Mouse (Mus musculus): ENCODE results near the gene Csn1s2a.
"Not testable (repeated sequence)": the region's sequence is repeated elsewhere in the genome, so short reads cannot be mapped to it uniquely, and the experiment has no call there.

Csn1s2a gene

DNA sequence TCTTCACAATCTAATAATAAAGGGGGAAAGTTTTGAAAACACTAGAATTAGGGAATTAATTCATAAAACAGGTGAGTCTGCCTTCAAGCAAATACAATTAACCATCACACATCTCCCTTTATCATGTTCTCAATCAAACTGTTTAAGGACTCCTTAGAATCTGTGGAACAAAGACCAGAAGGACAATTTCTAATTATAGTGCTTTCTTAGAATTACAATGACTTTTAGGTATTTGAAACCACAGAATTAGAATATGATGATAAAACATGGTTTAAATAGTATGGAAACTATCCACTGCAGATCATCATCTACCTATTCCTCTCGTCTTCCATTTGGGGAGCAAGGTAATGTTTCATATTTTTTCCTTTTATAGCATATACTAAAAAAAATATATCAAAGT is at the start of gene Csn1s2a:
TSS of gene Csn1s2a (plus strand) at position 301 of the 400 bp plus-strand sequence.
- no peak for DNase-seq (ENCODE audit: low spot score in 2 of 2)

- no peak for DNase-seq (ENCODE audit: low spot score in 2 of 2)
Measured at GRCm38 (mm10) chr5:87734821-87735220, 39.5 kb upstream of the Csn1s2a start.

DNA sequence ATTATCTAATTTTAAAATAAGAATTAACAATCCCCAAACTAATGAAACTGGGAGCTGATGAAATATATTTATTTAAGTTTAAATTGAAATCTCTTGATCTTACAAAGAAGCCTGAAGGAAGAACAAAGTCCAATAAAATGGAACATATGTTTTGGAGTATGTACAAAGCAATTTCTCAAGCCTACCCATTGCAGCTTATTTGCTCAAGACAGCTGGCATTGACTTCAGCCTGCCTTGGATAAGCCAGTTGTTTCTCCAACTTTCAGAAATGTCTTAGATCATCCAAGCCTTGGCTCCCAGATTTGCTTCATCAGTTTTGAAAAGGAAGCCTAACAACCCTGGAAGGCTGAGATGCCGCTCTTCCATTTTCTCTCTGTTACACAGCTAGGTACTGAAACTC is 20.9 kb upstream of the Csn1s2a start:
- DNase-seq (ENCODE audit: low spot score in 2 of 2) = no peak

- no peak for DNase-seq (ENCODE audit: low spot score in 2 of 2)
Measured at GRCm38 (mm10) chr5:87764546-87764945, 9.8 kb upstream of the Csn1s2a start.

- not testable (repeated sequence) for DNase-seq (ENCODE audit: low spot score in 2 of 2)
Measured at GRCm38 (mm10) chr5:87772151-87772550, 2.2 kb upstream of the Csn1s2a start.

GRCm38 (mm10) chr5:87782731-87783130 is 8.4 kb downstream of the Csn1s2a start:
- DNase-seq (ENCODE audit: low spot score in 2 of 2) = no peak

- no peak for DNase-seq (ENCODE audit: low spot score in 2 of 2)
Measured at GRCm38 (mm10) chr5:87807782-87808181, 33.4 kb downstream of the Csn1s2a start, which contains the start of gene Csn1s2b. TSS of gene Csn1s2b (plus strand) at chr5:87808082.

- no peak for DNase-seq (ENCODE audit: low spot score in 2 of 2)
Measured at GRCm38 (mm10) chr5:87809253-87809652, 34.9 kb downstream of the Csn1s2a start.

- DNase-seq (ENCODE audit: low spot score in 2 of 2) = no peak
Measured at GRCm38 (mm10) chr5:87825386-87825785, 51.0 kb downstream of the Csn1s2a start, which contains the start of gene Prr27. TSS of gene Prr27 (plus strand) at chr5:87825686.

Measured in left cerebral cortex, adult 9 months (tissue).